Mouse (Mus musculus) left cerebral cortex, adult 8-10 months (tissue): ENCODE measurements around the gene Mapkapk3. TPM values are rescaled to one million over a fixed set of nuclear protein-coding genes. Genes with fewer than 3 reads are reported as not detected.

Experiments used
- DNase-seq, 2 experiments: peaks; one replicate each; pipeline ENCODE4 v3.0.0; 2022; ENCODE audit warnings: low spot score in 2 of 2
- total RNA-seq, 4 experiments: library from RNA; stranded (reverse); gene quantifications; 2 replicates each; pipeline ENCODE4 v1.2.4; 2022

Gene Mapkapk3
- total RNA-seq, 4 experiments from 2014 or later, result 2.4 to 3.9 (median 3.2) TPM

DNA sequence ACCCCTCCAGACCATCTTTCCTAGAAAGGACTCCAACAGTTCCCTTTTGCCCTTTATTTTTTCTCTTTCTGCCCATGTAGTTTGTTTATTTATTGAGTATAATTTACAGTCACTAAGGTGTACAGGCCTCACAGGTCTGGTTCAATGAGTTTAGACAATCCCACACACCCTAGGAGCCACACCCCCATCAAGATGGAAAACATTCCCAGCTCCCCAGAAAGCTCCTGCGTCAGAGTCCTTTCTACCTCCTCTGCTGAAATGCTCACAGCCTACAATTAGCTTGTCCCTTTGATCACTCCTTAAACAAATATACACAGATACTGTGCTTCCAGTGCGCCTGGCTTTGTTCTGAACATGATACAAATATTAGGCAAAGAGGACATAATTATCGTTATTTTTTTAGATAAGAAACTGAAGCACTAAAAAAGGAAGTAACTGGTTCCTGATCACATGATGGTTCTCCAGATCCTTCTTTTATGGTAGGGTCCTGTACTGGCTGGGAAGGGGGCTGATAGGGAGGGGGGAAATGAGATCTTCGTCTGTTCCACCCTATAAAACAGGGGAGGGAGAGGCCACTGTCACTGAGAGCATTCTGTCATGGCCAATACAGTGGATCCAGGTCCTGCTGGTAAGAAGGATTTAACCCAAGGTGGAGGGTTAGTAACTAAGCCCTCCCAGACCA lies 21.8 kb downstream of the Mapkapk3 start:
- no peak for DNase-seq

- no peak for DNase-seq
These were observed 22.6 kb downstream of the Mapkapk3 start for GRCm38 (mm10) chr9:107267028-107267427.

- no peak for DNase-seq
These were observed 24.9 kb downstream of the Mapkapk3 start for GRCm38 (mm10) chr9:107264731-107265130.

- no peak for DNase-seq
These were observed 25.8 kb downstream of the Mapkapk3 start for GRCm38 (mm10) chr9:107263912-107264311.

DNA sequence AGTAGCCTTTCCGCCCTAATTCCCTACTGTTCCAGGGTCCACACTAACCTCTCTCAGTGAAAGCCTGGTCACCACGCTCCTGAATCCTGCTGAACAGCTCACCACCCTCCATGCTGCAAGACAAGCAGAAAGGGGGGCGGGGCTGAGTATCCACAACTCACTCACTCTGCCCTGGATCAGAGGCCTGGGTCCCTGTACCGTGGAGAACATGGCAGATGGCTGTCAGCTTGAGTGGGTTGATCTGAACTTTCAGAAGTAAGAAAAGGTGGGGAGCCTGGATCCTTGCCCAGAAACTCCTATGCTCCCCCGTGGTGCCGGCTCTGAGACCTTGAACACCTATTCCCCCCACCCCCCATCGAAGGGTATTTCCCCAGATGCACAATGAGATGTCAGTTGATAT lies 27.3 kb downstream of the Mapkapk3 start:
- no peak for DNase-seq

DNA sequence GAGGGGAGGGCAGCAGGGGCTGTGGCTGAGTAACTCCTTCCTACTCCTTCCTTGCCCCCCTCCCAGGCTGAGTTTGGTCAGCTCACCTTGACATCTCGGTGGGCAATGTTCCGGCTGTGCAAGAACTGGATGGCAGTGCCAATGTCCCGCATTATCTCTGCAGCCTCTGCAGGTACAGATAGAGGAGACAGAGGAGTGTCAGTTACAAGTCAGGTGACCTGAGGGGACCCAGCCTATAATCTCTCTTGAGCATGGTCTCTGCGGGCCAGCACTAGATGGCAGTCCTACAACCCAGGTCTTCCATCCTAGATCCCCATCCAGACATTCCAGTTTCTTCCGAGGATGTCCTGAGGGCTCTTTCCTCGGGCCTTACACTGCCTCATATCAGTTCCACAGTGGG lies 27.9 kb downstream of the Mapkapk3 start:
- no peak for DNase-seq

DNA sequence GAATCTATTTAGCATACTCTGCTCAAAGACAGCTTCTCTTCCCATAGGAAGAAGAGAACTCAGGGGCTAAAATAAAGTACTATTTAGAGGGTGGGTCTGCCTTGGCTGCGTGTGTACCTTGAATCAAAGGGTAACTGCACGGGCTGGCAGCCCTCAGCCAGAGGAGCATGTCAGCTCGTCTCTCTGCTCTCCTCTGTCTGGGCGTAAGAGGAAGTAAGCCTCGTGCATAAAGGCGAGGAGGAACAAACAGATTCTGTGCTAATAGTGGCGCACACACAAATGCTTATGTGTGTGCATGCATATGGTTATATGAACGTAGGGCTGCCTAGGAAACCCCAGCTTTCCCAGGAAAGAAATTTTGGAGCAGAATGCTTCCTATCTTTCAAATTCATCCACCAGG lies 28.8 kb downstream of the Mapkapk3 start:
- no peak for DNase-seq

GRCm38 (mm10) chr9:107260429-107260828 lies 29.2 kb downstream of the Mapkapk3 start:
- no peak for DNase-seq

- DNase-seq, result peak in 1 of 2 experiments; percentile 88
These were observed 30.1 kb downstream of the Mapkapk3 start for GRCm38 (mm10) chr9:107259571-107259970.

GRCm38 (mm10) chr9:107255596-107255995 lies 34.1 kb downstream of the Mapkapk3 start:
- no peak for DNase-seq

- no peak for DNase-seq
These were observed 34.8 kb downstream of the Mapkapk3 start for GRCm38 (mm10) chr9:107254925-107255324.

DNA sequence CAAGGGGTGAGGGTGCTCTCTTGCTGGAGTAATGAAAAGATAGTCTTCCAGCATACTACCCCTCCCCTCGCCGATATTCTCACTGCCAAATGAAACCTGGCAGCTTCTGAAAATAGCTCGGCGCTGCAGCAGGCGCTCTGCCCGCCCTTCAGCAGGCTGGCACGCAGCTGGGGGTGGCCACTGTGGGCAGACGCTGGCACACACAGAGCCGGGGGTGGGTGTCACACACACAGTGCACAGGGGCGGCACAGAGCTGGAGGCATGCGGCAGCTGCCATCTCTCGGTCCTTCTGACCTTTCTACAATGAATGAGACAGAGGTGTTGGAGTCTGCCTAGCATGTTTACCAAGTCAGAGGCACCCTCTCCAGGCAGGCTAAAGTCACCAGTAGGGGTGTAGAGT lies 35.2 kb downstream of the Mapkapk3 start:
- DNase-seq, result peak in 1 of 2 experiments; percentile 92

DNA sequence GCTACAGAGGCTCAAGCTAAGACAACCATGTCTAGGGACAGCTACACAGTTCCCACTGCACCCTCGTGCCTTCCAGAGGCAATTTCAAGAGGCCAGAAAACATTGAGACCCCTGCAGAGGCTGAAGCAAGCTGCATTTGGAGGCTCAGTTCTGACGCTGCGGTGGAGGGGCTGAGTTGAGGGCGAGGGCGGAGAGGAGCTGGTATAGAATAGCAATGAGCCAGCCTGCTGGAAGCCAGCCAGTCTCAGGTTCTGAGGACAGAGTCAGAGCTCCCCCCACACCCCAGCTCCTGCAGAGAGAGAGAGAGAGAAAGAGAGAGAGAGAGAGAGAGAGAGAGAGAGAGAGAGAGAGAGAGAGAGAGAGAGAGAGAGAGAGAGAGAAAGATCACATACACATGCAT lies 37.5 kb downstream of the Mapkapk3 start:
- peak in 1 of 2 experiments; percentile 81 for DNase-seq

DNA sequence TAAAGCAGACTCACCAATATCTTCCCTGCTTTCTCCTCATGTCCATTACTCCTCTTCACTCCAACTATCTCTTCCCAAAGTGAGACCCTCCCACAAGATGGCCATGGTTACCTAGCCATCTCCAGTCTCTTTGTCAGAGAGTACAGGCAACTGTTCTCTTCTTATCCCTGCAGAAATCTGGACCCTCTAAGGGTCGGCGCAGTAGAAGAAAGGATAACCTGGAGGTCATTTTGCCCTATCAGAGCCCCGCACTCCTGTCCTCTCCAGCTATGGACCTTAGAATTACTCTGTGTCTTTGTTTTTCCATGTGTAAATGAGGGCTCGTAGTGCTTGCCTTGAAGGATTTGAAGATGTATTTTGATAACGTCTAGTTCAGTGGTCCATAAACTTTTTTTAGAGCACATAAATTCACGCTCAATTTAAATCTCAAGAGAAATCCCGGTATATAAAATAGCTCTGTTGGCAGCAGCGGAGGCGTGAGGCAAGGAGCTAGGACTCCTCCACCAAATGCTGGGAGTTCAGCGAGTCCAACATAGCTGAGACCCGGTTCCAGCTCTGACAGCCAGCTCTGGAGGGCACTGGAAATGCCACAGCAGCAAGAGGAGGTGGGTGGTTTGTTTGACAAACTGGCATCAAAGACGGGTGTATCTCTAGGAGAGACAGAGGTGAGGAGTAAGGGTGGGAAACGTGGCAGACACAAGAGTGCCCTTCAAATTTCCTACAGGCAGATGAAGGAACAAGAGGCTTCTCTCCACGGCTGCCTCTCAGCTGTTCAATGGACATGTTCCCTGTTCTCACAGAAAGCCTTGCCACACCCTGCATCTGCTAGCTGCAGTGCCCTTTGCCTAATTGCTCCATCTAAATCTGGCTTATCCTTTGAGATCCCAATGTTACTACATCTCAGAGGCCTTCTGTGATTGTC lies 39.0 kb downstream of the Mapkapk3 start:
- DNase-seq, result peak in 1 of 2 experiments; percentile 75

DNA sequence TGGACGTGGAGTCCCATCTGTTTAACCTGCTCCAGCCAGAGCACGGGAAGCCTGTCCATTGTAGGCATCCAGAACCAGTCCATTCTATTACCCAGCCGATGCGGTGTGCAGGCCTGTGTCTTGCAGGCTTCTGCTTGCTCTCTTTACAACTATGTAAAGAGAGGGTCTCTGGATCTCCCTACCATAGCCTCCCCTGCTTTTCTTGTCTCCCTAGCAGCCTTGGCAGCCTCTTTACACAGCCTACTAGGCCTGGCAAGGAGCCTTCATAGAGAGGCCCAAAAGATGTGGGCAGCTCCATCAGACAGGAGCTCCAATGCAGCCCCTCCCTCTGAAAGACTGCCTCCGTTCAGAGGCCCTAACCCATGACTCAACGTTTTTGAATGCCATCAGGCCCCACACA lies 40.5 kb downstream of the Mapkapk3 start:
- DNase-seq, result peak in 1 of 2 experiments; percentile 81

- no peak for DNase-seq
These were observed 43.5 kb downstream of the Mapkapk3 start for GRCm38 (mm10) chr9:107246170-107246569.

- no peak for DNase-seq
These were observed 44.4 kb downstream of the Mapkapk3 start for GRCm38 (mm10) chr9:107245311-107245710.

- no peak for DNase-seq
These were observed 53.5 kb downstream of the Mapkapk3 start for GRCm38 (mm10) chr9:107236151-107236550.

- peak in 1 of 2 experiments; percentile 68 for DNase-seq
These were observed 54.4 kb downstream of the Mapkapk3 start for GRCm38 (mm10) chr9:107235261-107235660.

- no peak for DNase-seq
These were observed 57.5 kb downstream of the Mapkapk3 start for GRCm38 (mm10) chr9:107232140-107232539.

DNA sequence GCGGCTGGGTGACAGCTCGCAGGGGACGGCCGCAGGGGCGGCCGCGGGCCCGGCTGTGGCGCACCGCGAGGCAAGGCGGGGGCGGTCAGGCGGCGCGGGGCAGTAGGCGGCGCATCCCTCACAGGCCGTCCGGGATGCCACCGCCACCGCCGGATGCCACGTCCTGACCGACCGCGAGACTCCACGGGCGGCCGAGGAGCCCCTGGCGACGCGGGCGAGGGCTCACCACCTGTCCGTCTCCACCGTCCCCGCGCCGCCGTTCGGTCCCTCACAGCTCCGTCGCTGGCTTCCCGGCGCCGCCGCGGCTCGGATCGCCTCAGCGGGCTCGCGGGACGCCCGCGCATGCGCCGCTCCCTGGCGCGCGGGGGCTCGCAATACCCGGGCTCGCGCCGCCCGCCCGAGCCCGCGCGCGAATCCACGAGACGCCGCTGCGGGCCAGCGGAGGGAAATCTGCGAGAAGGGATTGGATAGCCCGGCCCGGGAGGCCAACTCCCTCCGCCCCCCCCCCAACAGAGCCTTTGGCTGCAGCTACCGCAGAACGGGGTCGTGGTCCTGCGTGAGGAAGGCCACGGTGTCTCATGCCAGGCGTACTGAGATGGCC lies 58.0 kb downstream of the Mapkapk3 start, which contains the start of gene Dock3:
Gene Dock3 (minus strand): TSS at position 371 of the 601 bp plus-strand sequence.
- peak; percentile 68 to 76 for DNase-seq
